Mouse (Mus musculus): ENCODE data around the gene Spsb2. TPM values are rescaled to one million over a fixed set of nuclear protein-coding genes. Genes with fewer than 3 reads are reported as not detected.

The Spsb2 gene
- polyA plus RNA-seq, 1 experiment from 2014 or later = 5.5 TPM

Other genes with a start within 250 kb of the Spsb2 start
- not detected in 2 replicates for gene C1rb, start 238.4 kb upstream of the Spsb2 start, polyA plus RNA-seq (2014; fragmentation: Nextera tagmentation; extraction: Ambion mirVana)
- not detected in 2 replicates for gene C1s2, start 172.6 kb upstream of the Spsb2 start, polyA plus RNA-seq (2014; fragmentation: Nextera tagmentation; extraction: Ambion mirVana)
- 44.1 and 46.1 TPM in 2 replicates for gene Lpcat3, start 145.6 kb upstream of the Spsb2 start, polyA plus RNA-seq (2014; fragmentation: Nextera tagmentation; extraction: Ambion mirVana)
- 244 and 253 TPM in 2 replicates for gene Emg1, start 96.5 kb upstream of the Spsb2 start, polyA plus RNA-seq (2014; fragmentation: Nextera tagmentation; extraction: Ambion mirVana)
- 424 and 427 TPM in 2 replicates for gene Phb2, start 96.3 kb upstream of the Spsb2 start, polyA plus RNA-seq (2014; fragmentation: Nextera tagmentation; extraction: Ambion mirVana)
- 7.8 and 8.7 TPM in 2 replicates for gene Ptpn6, start 69.9 kb upstream of the Spsb2 start, polyA plus RNA-seq (2014; fragmentation: Nextera tagmentation; extraction: Ambion mirVana)
- 491 and 549 TPM in 2 replicates for gene Grcc10, start 67.3 kb upstream of the Spsb2 start, polyA plus RNA-seq (2014; fragmentation: Nextera tagmentation; extraction: Ambion mirVana)
- gene Gm45234, start 52.6 kb upstream of the Spsb2 start, polyA plus RNA-seq (2014; fragmentation: Nextera tagmentation; extraction: Ambion mirVana) = 0.13 TPM in 1 of 2 replicates, not detected in the other
- 13.1 and 14.0 TPM in 2 replicates for gene Atn1, start 52.1 kb upstream of the Spsb2 start, polyA plus RNA-seq (2014; fragmentation: Nextera tagmentation; extraction: Ambion mirVana)
- gene Eno2, start 39.0 kb upstream of the Spsb2 start, polyA plus RNA-seq (2014; fragmentation: Nextera tagmentation; extraction: Ambion mirVana) = 1.8 and 3.0 TPM in 2 replicates
- 0.91 and 1.0 TPM in 2 replicates for gene Lrrc23, start 28.9 kb upstream of the Spsb2 start, polyA plus RNA-seq (2014; fragmentation: Nextera tagmentation; extraction: Ambion mirVana)
- gene Tpi1, start 5.6 kb downstream of the Spsb2 start, polyA plus RNA-seq (2014; fragmentation: Nextera tagmentation; extraction: Ambion mirVana) = 724 and 825 TPM in 2 replicates
- 152 and 153 TPM in 2 replicates for gene Usp5, start 20.8 kb downstream of the Spsb2 start, polyA plus RNA-seq (2014; fragmentation: Nextera tagmentation; extraction: Ambion mirVana)
- gene Cdca3, start 20.9 kb downstream of the Spsb2 start, polyA plus RNA-seq (2014; fragmentation: Nextera tagmentation; extraction: Ambion mirVana) = 243 and 249 TPM in 2 replicates
- 0.40 and 0.43 TPM in 2 replicates for gene Gnb3, start 31.6 kb downstream of the Spsb2 start, polyA plus RNA-seq (2014; fragmentation: Nextera tagmentation; extraction: Ambion mirVana)
- gene P3h3, start 49.1 kb downstream of the Spsb2 start, polyA plus RNA-seq (2014; fragmentation: Nextera tagmentation; extraction: Ambion mirVana) = 23.1 and 25.4 TPM in 2 replicates
- 0.92 and 0.98 TPM in 2 replicates for gene Gpr162, start 55.3 kb downstream of the Spsb2 start, polyA plus RNA-seq (2014; fragmentation: Nextera tagmentation; extraction: Ambion mirVana)
- 0.06 TPM in 1 of 2 replicates, not detected in the other for gene Cd4, start 79.6 kb downstream of the Spsb2 start, polyA plus RNA-seq (2014; fragmentation: Nextera tagmentation; extraction: Ambion mirVana)
- 0.88 and 1.4 TPM in 2 replicates for gene Lag3, start 103.0 kb downstream of the Spsb2 start, polyA plus RNA-seq (2014; fragmentation: Nextera tagmentation; extraction: Ambion mirVana)
- gene Ptms, start 111.4 kb downstream of the Spsb2 start, polyA plus RNA-seq (2014; fragmentation: Nextera tagmentation; extraction: Ambion mirVana) = 221 and 223 TPM in 2 replicates
- 406 and 414 TPM in 2 replicates for gene Mlf2, start 122.7 kb downstream of the Spsb2 start, polyA plus RNA-seq (2014; fragmentation: Nextera tagmentation; extraction: Ambion mirVana)
- gene Cops7a, start 156.9 kb downstream of the Spsb2 start, polyA plus RNA-seq (2014; fragmentation: Nextera tagmentation; extraction: Ambion mirVana) = 126 and 129 TPM in 2 replicates
- gene Pianp, start 188.0 kb downstream of the Spsb2 start, polyA plus RNA-seq (2014; fragmentation: Nextera tagmentation; extraction: Ambion mirVana) = 2.2 and 2.4 TPM in 2 replicates
- gene Zfp384, start 200.5 kb downstream of the Spsb2 start, polyA plus RNA-seq (2014; fragmentation: Nextera tagmentation; extraction: Ambion mirVana) = 11.0 and 12.9 TPM in 2 replicates
- gene Ing4, start 231.1 kb downstream of the Spsb2 start, polyA plus RNA-seq (2014; fragmentation: Nextera tagmentation; extraction: Ambion mirVana) = 128 and 134 TPM in 2 replicates
- gene Acrbp, start 241.0 kb downstream of the Spsb2 start, polyA plus RNA-seq (2014; fragmentation: Nextera tagmentation; extraction: Ambion mirVana) = 13.3 and 16.1 TPM in 2 replicates

Data from limb, embryonic 11.5 days (tissue).